Mouse (Mus musculus) monocyte, adult 5-6 weeks (primary cell): ENCODE measurements around the gene Lrrc1. TPM values are rescaled to one million over a fixed set of nuclear protein-coding genes. Genes with fewer than 3 reads are reported as not detected.

ENCODE experiments used
- total RNA-seq: library from RNA; stranded (forward); fragments of 200-1000, 200-491, 200-594 nt; gene quantifications from 3 replicates; pipeline ENCODE4 v1.2.3, GENCODE M21; 2017

The Lrrc1 gene
- total RNA-seq, 1 experiment from 2014 or later, result 4.6 TPM

Other genes with a start within 250 kb of the Lrrc1 start
- gene Mlip, start 191.9 kb downstream of the Lrrc1 start, total RNA-seq, result not detected in 3 replicates
- gene Klhl31, start 91.6 kb upstream of the Lrrc1 start, total RNA-seq, result not detected in 3 replicates
- gene Gclc, start 209.7 kb upstream of the Lrrc1 start, total RNA-seq, result 22.2 to 34.3 TPM (median 29.9 TPM) in 3 replicates